Mouse (Mus musculus) megakaryocyte, embryonic 14.5 days (primary cell): ENCODE data around the gene Vldlr.

ENCODE experiments used
- FLI1 ChIP-seq: IDR thresholded peaks from 2 replicates; pipeline ENCODE4 v1.6.1; 2012; ENCODE audit warnings: low read length, inconsistent platforms, mixed read lengths
- GATA1 ChIP-seq: IDR thresholded peaks from 3 replicates; pipeline ENCODE4 v1.6.1; 2012; ENCODE audit warnings: mixed read lengths, low read length, inconsistent platforms, borderline replicate concordance

GRCm38 (mm10) chr19:27273385-27273784 lies 57.1 kb downstream of the Vldlr start:
- no peak for TF ChIP-seq GATA1
- no peak for TF ChIP-seq FLI1
